Mouse (Mus musculus): ENCODE results near the gene B4galt7. TPM values are rescaled to one million over a fixed set of nuclear protein-coding genes. Genes with fewer than 3 reads are reported as not detected.

The B4galt7 gene
- polyA plus RNA-seq, 1 experiment from 2014 or later: 22.1 TPM

GRCm38 (mm10) chr13:55569726-55570285 is 29.9 kb upstream of the B4galt7 start:
- Histone ChIP-seq H3K4me1 (ENCODE audit: insufficient read depth) (peaks cover 7% of the 10 kb centered on the region), H3K27me3 (ENCODE audit: insufficient read depth, low read length) (no peaks in the 10 kb centered on the region), H3K36me3 (ENCODE audit: insufficient read depth) (peaks cover 41% of the 10 kb centered on the region), H3K9ac (peak overlapping the region; percentile 96), H3K4me3 (ENCODE audit: low read depth, low read length) (peak overlapping the region; percentile 95), H3K4me2 (peak overlapping the region; percentile 99), H3K27ac (ENCODE audit: low read depth) (peak overlapping the region; percentile 88; the same call in 1 of the 2 replicates), H3K9me3 (ENCODE audit: low read depth, low read length) (no peaks in the 10 kb centered on the region)
- 4% methylated on average over 16 of the region's 16 CpGs for WGBS
- ATAC-seq (ENCODE audit: insufficient read depth) (no peak), DNase-seq (peak; percentile 55)
- 0 out of 2 replicates have a peak, but pooled peaks have one; percentile 3 for TF ChIP-seq CTCF (IDR thresholded peaks at IDR 0.05; ENCODE audit: low read depth)

DNA sequence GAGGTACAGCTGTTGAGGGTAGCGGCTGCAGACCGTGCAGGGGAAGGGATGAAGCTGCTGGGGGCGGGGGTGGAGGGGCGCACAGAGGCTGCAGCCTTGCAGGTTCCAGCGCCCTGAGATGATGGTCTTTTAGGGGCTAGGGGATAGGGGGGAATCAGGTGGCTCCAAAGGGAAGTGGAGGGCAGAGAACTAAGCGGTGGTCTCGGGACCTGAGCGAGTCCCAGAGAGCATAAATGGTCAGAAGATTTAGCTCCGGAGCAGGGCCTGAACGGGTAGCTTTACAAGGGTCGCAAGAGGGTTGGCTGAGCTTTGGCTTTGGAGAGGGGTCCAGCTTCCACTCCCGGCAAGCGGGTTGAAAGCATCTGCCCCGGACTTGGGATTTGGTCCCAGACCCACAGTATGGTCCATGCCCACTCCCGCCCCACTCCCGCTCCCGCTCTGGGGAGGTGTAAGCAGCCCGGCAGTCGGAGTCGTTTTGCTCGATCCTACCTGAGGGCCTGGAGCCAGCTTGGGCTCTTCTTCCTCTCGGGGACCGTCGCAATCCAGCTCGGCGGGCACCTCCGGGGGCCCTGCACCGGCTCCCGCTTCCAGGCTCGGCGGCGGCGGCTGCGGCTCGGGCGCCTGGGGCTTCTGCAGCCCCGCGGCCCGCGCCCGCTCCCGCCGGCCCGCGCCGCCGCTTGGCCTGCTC is 29.3 kb upstream of the B4galt7 start:
- H3K27me3 ChIP-seq (ENCODE audit: insufficient read depth, low read length): no peaks in the 10 kb centered on the region
- H3K9ac ChIP-seq: peak overlapping the region; percentile 96
- peak overlapping the region; percentile 99 for H3K4me2 ChIP-seq
- DNase-seq: peak; percentile 52
- under 1% methylated on average over 47 of the region's 47 CpGs for WGBS
- H3K9me3 ChIP-seq (ENCODE audit: low read depth, low read length): no peaks in the 10 kb centered on the region
- no peak for TF ChIP-seq CTCF (IDR thresholded peaks at IDR 0.05; ENCODE audit: low read depth)
- ATAC-seq (ENCODE audit: insufficient read depth): peak; percentile 78
- peaks cover 7% of the 10 kb centered on the region for H3K4me1 ChIP-seq (ENCODE audit: insufficient read depth)
- peak overlapping the region; percentile 95 for H3K4me3 ChIP-seq (ENCODE audit: low read depth, low read length)
- peaks cover 34% of the 10 kb centered on the region for H3K36me3 ChIP-seq (ENCODE audit: insufficient read depth)
- peak overlapping the region; percentile 88 for H3K27ac ChIP-seq (ENCODE audit: low read depth)

DNA sequence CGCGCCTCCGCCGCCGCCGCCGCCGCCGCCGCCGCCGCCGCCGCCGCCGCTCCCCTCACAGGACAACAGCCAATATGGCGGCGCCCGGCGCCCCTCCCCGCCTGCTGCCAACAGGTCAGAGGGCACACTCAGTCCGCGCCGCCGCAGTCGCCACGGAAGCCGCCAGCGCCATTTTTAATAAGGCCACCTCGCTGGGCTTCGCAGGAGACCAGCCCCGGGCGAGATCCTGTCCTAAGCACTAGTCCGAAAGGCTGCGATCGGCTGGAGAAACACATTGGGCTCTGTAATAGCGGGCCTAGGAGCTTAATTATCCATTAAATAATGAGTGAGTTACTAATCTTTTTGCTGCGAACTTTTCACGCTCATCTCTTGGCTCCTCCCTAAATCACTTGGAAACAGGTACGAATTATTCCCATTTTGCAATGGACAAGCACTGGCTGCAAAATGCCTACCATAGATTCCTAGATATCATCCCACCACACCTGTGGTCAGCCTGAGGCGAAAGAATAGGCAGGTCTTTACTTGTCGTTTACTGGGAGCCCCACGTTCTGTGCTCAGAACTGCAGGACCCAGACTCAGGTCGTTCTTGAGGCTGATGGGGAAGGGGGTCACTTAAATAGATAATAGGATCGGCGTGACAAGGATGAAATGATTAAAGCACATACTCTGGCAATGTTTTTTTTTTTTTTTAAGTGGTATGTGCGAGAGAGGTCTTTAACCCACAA is 28.5 kb upstream of the B4galt7 start, which contains the start of gene Fam193b:
TSS of gene Fam193b (minus strand) at position 94 of the 725 bp plus-strand sequence.
- peak within 1 kb of the TSS; percentile 88 for H3K27ac ChIP-seq (ENCODE audit: low read depth)
- ATAC-seq (ENCODE audit: insufficient read depth): peak; percentile 89
- peak; percentile 97 for DNase-seq
- H3K9me3 ChIP-seq (ENCODE audit: low read depth, low read length): no peaks in the 10 kb centered on the region
- H3K36me3 ChIP-seq (ENCODE audit: insufficient read depth): peaks cover 27% of the 10 kb centered on the region
- no peak for TF ChIP-seq CTCF (IDR thresholded peaks at IDR 0.05; ENCODE audit: low read depth)
- H3K4me1 ChIP-seq (ENCODE audit: insufficient read depth): peaks cover 7% of the 10 kb centered on the region
- WGBS: 2% methylated on average over 45 of the region's 47 CpGs
- H3K4me3 ChIP-seq (ENCODE audit: low read depth, low read length): peak within 1 kb of the TSS; percentile 95
- H3K4me2 ChIP-seq: peak within 1 kb of the TSS; percentile 99
- peak within 1 kb of the TSS; percentile 96 for H3K9ac ChIP-seq
- no peaks in the 10 kb centered on the region for H3K27me3 ChIP-seq (ENCODE audit: insufficient read depth, low read length)

- Histone ChIP-seq H3K9ac (no peak overlapping the region), H3K4me2 (peak overlapping the region; percentile 99; the same call in 1 of the 2 replicates), H3K27me3 (ENCODE audit: insufficient read depth, low read length) (no peaks in the 10 kb centered on the region), H3K9me3 (ENCODE audit: low read depth, low read length) (no peaks in the 10 kb centered on the region), H3K4me1 (ENCODE audit: insufficient read depth) (peaks cover 7% of the 10 kb centered on the region), H3K27ac (ENCODE audit: low read depth) (no peak overlapping the region), H3K36me3 (ENCODE audit: insufficient read depth) (peaks cover 20% of the 10 kb centered on the region; the same call in 1 of the 2 replicates), H3K4me3 (ENCODE audit: low read depth, low read length) (peak overlapping the region; percentile 95; the same call in 1 of the 2 replicates)
- no peak for ATAC-seq (ENCODE audit: insufficient read depth)
- no peak for DNase-seq
- no peak for TF ChIP-seq CTCF (IDR thresholded peaks at IDR 0.05; ENCODE audit: low read depth)
- WGBS: 79% methylated on average over 2 of the region's 2 CpGs
These were observed 27.7 kb upstream of the B4galt7 start for GRCm38 (mm10) chr13:55571977-55572376.

DNA sequence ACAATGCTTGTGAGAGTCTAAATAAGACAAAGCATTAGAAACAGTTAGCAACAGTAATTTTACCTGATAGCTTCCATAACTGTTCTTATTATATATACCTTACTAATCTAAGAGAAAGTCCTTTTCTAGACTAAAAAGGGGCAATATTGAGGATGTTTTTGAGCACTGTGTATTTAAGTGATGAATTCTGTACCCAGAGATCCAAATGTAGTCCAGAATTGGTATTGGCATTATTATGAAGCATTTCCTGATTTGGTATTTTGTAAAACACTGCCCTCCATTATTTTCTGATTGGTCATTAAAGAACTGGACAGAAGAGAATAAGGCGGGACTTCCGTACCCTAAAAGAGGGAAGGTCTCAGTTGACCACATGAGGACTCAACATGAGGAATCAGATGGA is 26.3 kb upstream of the B4galt7 start, which contains the start of gene Tmed9:
TSS of gene Tmed9 (plus strand) at position 301 of the 400 bp plus-strand sequence.
- peaks cover 7% of the 10 kb centered on the region for H3K4me1 ChIP-seq (ENCODE audit: insufficient read depth)
- H3K27ac ChIP-seq (ENCODE audit: low read depth): no peak within 1 kb of the TSS
- 94% methylated on average over 2 of the region's 2 CpGs for WGBS
- H3K9ac ChIP-seq: no peak within 1 kb of the TSS
- no peaks in the 10 kb centered on the region for H3K27me3 ChIP-seq (ENCODE audit: insufficient read depth, low read length)
- no peak within 1 kb of the TSS for H3K4me2 ChIP-seq
- no peak for DNase-seq
- ATAC-seq (ENCODE audit: insufficient read depth): no peak
- H3K4me3 ChIP-seq (ENCODE audit: low read depth, low read length): no peak within 1 kb of the TSS
- no peaks in the 10 kb centered on the region for H3K9me3 ChIP-seq (ENCODE audit: low read depth, low read length)
- H3K36me3 ChIP-seq (ENCODE audit: insufficient read depth): 0 out of 2 replicates have a peak, but pooled peaks cover 9% of the 10 kb centered on the region
- no peak for TF ChIP-seq CTCF (IDR thresholded peaks at IDR 0.05; ENCODE audit: low read depth)

DNA sequence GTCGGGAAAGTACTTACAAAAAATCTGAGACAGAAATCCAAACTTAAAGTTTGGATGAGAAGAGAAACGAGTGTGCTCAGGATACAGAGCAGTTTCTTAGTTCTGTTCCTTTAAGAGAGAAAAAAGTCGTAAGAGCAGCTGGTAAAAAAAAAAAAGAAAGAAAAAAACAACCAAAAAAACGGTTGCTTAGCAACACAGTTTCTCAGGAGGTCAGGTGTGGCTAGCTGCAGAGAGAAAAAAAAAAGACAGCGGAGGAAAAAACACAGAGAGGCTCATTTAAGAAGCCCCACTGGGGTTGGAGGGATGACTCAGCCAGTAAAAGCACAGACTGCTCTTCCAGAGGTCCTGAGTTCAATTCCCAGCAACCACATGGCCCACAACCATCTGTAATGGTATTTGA is 25.4 kb upstream of the B4galt7 start:
- H3K9ac ChIP-seq: no peak overlapping the region
- ATAC-seq (ENCODE audit: insufficient read depth): no peak
- no peaks in the 10 kb centered on the region for H3K9me3 ChIP-seq (ENCODE audit: low read depth, low read length)
- H3K4me3 ChIP-seq (ENCODE audit: low read depth, low read length): no peak overlapping the region
- no peaks in the 10 kb centered on the region for H3K27me3 ChIP-seq (ENCODE audit: insufficient read depth, low read length)
- H3K4me2 ChIP-seq: no peak overlapping the region
- 0 out of 2 replicates have a peak, but pooled peaks cover 3% of the 10 kb centered on the region for H3K36me3 ChIP-seq (ENCODE audit: insufficient read depth)
- no peak for DNase-seq
- TF ChIP-seq CTCF (IDR thresholded peaks at IDR 0.05; ENCODE audit: low read depth): no peak
- H3K4me1 ChIP-seq (ENCODE audit: insufficient read depth): peaks cover 5% of the 10 kb centered on the region
- 68% methylated on average over 5 of the region's 5 CpGs for WGBS
- no peak overlapping the region for H3K27ac ChIP-seq (ENCODE audit: low read depth)
